Mouse (Mus musculus) olfactory bulb, adult 2 months (tissue): ENCODE results near the gene Aoc1.

Source experiments
- CTCF ChIP-seq: fragments of 200-500 bp; IDR thresholded peaks from 2 replicates; pipeline ENCODE4 v1.5.1; 2012; ENCODE audit warnings: low read depth, mild to moderate bottlenecking, low read length, moderate library complexity; ENCODE audit not compliant: insufficient read depth
- POLR2A ChIP-seq: fragments of 200-500 bp; IDR thresholded peaks from 2 replicates; pipeline ENCODE4 v1.6.1; 2012; ENCODE audit warnings: mild to moderate bottlenecking, low read depth, low read length, moderate library complexity; ENCODE audit not compliant: insufficient read depth

DNA sequence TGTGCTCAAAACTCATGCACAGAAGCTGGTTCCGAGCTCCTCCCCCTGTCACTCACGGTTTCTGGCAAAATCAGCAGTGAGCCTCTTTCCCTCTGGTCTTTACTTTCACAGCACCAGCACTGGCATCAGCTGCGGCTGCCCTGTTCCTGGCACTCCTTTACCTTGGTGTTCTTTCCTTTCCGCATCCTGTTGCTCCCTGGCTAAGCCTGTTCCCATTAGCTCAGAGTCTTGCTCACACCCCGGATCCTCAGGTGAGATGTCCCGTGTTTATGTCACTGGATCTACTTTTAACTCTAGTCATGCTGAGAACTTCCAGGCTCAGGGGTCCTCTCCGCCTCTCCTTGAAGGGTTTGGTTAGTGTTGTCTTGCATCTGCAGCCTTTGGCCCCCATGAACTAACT is 35.2 kb upstream of the Aoc1 start:
- no peak for TF ChIP-seq CTCF
- TF ChIP-seq POLR2A, result no peak
